Mouse (Mus musculus): ENCODE data around the gene Utrn.

DNA sequence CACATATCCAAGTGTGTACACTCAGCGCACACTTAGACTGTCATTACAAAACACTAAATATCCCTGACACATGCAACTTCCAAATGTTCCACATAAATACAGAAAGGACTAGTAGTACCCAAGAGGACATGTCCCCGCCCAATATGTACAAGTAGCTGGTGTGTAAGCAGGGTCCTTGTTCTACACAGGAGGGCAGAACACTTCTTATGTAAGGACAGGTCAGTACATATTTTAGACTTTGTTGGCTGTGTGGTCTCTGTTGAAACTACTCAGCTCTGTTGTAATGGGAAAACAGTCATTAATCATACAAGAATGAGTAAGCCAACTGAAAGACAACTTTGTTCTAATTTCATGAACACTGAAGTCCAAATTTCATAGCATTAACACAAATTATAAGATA, 114.3 kb downstream of the Utrn start:
- TF ChIP-seq CTCF (IDR thresholded peaks at IDR 0.05; ENCODE audit: low read depth, low read length) (no peak), EP300 (IDR thresholded peaks at IDR 0.05; ENCODE audit: insufficient read depth, low read depth, low read length) (no peak), POLR2A (IDR thresholded peaks at IDR 0.05; ENCODE audit: insufficient read depth, low read length) (no peak)

Data from ES-Bruce4 (cell line).